Mouse (Mus musculus) mature B cell (primary cell): ENCODE results near the gene Gm48552.

Experiments used
- in situ Hi-C: fragments of 300-500 bp; cut with MboI; formaldehyde crosslinking; loops from 2 replicates; pipeline ENCODE4 v1.14.3; 2019

Gm48552 gene

GRCm38 (mm10) chr10:81405588-81406201 is 16.9 kb downstream of the Gm48552 start:
- in situ Hi-C loops, result loop anchor here (5.0 kb wide), 1 partner anchor 37 kb away; no protein-coding TSS in a partner anchor

DNA sequence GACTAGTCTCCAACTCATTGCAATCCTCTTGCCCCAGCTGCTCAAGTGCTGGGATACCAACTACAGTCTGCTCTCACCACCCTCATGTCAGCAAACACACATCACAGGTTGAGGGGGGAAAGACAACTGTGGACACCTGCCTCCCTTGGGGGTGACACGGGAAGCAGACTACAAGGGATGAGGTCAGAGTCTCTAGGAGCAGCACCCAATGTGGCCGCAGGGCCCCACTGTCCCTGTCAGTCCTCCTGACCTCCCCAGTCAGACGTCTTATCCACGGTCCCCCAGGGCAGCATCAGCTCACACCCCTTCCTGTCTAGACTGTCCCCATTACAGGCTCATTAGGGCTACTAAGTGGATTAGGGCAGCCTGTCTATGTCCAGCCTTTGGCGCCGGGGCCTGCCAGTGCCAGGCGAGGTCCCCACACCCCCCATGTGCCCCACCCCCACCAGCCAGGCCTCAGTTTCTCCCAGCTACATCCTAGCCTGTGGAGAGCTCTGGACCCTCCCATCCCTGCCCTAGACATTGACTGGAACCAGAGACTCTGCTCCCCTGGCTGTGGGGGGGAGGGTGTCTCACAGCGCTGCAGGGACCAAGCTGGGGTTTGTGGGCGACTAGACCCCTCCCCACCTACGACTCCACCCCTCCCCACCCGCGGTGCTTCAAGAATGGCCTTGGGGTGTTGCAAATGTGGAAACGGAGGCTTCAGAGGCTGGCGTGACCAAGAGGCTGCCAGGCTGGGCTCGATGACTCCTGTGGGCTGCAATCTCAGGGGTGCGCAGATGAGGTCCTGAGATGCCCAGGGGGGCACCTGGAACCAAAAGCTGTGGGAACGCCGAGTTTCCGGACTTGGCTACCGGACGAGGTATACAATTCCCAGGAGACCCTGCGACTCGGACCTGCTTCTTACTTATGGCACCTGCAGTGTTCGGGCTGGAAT is 18.0 kb downstream of the Gm48552 start:
- in situ Hi-C loops, result loop anchor here (5.0 kb wide), 1 partner anchor 36 kb away; no protein-coding TSS in a partner anchor

GRCm38 (mm10) chr10:81407539-81408423 is 19.0 kb downstream of the Gm48552 start:
- in situ Hi-C loops, result loop anchor here (5.0 kb wide), 1 partner anchor 35 kb away; no protein-coding TSS in a partner anchor

- in situ Hi-C loops, result loop anchor here (5.0 kb wide), 1 partner anchor 34 kb away; no protein-coding TSS in a partner anchor
Measured at GRCm38 (mm10) chr10:81408424-81408729, 19.6 kb downstream of the Gm48552 start.

DNA sequence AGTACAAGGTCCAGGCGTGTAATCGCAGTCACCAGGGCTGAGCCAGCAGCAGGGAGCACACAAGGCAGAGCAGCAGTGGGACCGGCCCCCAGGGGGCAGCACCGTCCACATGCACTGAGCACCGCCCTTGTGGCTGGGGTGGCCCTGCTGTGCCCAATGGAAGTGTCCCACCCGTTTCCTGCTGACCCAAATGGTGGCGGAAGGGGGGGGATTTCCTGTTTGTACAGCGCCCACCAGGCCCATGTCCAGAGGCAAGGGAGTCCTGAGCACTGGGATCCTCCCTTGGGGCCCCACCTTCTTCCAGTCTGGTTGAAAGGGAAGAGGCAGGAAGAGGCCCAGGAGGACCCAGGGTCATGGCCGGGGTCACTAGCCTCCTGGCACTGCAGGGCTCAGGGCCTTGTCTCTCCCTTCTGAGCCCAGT is 20.1 kb downstream of the Gm48552 start:
- in situ Hi-C loops, result loop anchor here (5.0 kb wide), 1 partner anchor 33 kb away; no protein-coding TSS in a partner anchor

DNA sequence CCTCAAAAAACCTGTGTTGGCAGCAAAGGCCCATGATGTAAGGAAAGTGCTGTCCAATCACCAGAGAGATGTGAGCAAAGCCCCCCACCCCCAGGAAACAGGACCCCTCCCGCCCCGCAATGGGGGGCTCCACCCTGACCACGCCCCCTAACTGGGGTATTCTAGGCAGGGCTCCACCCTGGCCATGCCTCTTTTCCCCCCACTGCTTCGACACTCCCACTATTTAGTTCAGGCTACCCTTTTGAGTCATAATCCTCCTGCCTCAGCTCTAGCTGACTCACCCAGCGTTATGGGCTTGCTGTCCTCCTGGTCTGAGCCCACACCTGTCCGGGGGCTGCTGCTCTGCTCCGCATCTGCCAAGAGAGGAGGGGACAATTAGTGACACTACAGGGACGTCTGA is 20.5 kb downstream of the Gm48552 start:
- in situ Hi-C loops, result loop anchor here (5.0 kb wide), 1 partner anchor 33 kb away; no protein-coding TSS in a partner anchor

DNA sequence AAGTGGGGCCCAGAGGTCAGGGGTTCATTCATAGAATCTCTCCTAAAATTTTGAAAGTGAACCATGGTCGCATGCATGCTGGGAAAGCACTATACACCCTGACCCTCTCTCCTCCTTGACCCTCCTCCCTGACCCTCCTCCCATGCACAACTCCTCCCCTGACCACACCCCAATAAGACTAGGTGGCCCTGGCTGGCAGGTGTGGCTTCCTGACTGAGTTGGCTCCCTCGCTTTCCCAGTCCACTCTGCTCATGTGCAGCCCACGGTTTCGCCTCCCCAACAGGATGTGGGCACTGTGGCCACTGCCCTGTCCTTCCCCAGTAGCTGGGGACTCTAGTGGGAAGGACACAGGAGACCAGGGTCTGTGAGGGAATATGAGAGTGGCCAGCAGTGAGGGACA is 21.5 kb downstream of the Gm48552 start:
- in situ Hi-C loops, result no loop called here

DNA sequence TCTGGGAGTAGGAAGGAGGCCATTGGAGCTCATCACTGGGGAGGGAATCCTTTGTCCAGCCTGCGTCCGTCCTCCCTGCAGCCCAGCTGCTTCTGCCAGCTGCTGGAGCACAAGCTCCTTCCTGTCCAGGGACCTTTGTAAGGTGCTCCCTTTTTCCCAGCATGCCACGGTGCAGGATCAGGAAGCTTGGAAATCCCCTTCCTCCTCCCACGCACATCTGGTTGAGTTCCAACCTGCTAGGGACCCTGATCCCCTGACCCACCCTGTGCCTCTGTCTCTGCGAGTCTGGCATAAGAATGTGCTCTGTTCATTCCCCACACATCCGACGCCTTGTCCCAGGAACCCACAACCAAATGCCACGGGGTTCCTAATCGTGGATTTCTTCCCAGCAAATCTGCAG is 22.2 kb downstream of the Gm48552 start:
- in situ Hi-C loops, result no loop called here

DNA sequence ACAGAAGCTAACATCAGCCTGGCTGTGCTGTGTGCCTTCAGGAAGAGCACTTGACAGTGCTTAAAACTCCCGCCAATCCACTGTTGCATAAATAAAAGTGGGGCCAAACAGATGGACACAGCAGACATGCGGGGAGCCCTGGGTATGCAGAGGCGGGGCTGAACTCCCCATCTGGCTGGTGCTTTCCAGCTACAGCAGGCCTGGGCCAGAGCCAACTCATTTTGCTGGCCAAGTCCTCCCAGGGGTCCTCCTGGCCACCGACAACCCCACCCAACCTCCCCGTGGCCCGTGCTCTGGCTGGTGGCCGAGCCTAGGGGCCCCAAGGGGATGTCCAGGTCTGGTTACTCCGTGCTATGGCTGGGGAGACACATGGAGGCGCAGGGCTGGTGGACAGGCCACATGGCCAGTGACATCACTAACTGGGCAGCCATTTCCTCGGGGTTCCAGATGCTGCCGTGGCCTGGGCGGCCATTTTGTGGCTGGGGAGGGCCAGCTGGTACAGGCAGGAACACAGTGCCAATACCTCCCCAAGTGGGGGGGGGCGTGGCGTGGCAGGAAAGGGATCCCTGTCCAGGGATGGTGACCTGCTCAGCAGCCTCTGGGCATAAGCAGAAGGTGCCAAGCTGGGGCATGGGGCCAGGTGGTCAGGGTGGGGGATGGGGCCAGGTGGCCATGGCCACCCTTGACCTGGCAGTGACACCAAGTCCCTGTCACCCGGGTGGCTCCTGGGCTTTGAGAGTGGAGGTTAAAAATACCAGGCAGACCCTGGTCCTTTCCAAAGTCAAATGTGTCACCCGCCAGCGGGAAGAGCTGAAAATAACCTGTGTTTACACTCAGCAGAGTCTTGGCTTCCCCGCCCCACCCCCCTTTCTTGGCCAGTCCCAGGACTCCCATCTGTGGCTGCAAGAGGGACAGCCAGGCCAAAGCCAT is 22.9 kb downstream of the Gm48552 start:
- in situ Hi-C loops, result no loop called here

- in situ Hi-C loops, result no loop called here
Measured at GRCm38 (mm10) chr10:81412586-81413309, 23.9 kb downstream of the Gm48552 start.

DNA sequence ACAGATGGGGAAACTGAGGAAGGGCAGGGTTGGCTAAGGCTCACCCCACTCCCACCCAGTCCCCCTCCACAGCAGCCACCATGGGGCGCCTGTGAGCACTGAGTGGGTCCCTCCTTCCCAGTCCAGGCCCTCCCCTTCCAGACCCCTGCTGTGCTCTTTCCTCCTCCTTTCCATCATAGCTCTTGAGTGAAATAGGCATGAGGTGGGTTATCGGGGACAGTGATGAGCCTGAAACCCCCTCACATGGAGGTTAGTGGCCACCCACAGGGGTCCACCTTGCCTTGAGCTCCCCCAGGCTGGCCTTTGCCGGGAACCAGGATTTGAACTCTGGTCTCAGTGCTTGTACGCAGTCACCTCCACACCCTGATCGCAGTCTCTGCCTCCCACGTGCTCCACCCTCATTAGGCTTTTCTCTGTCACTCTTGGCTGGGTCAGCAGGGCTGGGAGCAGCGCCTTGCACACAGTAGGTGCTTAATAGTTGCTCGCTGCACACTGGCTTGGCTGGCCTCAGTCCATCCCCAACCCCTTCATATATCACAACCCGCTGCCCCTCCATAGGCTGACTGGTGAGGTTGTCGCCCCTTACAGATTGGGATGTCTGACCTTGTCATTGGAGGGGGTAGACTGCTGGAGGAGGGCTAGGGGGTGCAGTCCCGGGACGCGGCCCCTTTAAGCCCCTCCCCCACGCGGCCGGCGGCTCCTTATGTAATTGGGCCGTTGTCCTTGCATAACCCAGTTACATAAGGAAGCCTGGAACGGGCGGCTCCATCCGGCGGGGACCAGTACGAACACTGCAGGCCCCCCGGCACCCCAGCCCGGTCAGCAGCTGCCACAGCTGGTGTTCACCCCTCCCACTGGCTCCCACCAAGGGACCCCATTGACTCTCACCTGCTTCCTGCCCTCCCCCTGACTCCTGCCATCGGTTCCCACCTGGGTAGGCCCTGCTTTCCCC is 24.8 kb downstream of the Gm48552 start:
- in situ Hi-C loops, result no loop called here

- in situ Hi-C loops, result no loop called here
Measured at GRCm38 (mm10) chr10:81414682-81415081, 25.9 kb downstream of the Gm48552 start.

- in situ Hi-C loops, result no loop called here
Measured at GRCm38 (mm10) chr10:81415146-81415545, 26.3 kb downstream of the Gm48552 start.

DNA sequence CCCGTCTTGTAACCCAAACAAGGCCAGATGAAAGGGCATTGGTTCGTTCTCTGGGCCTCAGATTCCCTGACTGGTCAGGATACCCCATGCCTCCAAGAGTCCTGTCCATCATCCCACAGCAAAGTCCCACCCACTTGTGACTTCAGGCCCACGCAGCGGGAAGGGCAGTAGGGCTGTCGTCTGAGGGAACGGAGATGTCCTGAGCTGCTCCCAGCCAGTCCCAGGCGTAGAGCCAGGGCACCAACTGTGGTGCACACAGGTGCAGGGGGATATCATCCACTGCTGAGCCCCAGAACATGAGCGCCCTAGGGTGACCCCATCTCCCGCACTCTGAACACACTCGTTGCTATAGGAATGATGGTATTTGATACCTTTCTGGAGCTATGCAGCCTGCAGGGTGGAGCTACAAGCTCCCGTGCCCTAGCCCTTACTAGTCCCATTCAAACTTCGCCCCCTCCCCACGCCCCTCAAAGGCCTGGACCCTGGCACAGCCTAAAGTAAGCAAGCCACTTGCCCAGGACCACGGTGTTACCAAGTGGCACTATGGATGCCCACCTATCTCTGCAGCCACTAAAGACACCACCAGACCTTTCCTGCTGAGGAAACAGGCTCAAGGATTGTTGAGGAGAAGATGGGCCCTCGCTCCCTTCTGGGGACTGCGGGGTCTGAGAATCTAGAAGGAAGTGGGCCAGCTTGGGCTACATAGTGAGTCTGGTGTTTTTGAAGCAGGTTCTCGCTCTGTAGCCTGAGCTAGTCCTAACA is 26.9 kb downstream of the Gm48552 start:
- in situ Hi-C loops, result no loop called here

- in situ Hi-C loops, result no loop called here
Measured at GRCm38 (mm10) chr10:81416581-81417226, 27.9 kb downstream of the Gm48552 start.

DNA sequence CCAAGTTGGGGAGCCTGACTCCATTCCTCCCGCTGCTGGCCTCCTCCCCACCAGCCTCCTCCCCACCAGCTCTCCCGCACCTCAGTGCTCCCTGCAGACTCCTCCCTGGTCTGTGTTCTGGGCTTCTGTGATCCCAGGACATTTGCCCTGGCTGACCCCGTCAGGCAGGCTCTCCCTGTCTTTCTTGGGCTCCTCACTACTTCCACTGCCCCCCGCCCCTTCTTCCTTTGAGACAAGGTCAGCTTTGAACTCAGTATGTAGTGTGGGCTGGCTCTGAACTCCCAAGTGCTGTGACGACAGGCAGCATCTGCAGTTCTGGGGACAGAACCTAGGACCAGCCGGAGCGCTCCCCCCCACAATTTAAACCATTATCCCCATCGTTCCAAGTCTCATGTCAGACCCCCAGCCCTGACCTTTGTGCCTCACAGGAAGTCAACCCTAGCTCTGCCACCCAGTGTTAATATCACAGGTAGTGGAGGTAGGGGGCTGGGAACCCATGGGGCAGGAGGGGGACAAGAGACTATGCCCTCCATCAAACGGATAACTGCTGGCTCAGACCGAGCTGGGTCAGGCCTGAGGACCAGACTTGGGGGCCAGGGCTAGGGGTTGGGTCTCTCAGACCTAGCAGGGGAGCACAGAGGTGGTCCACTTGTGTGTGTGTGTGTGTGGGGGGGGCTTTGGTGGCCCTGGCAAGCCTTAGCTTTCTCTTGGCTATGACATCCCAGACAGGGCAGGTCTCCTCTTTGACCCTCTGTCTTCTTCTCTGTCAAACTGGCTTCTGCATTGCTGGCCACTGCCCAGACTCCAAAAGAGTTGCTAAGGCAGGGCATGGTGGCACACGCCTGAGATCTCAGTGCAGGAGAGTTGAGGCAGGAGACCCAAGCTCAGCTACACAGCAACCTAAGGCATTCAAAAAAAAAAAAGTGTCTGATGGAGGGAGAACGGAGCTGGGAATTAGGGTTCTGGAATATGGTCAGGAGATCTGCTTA is 28.7 kb downstream of the Gm48552 start:
- in situ Hi-C loops, result no loop called here
